Mouse (Mus musculus): Measurements from ENCODE around the gene Wdr73.

DNA sequence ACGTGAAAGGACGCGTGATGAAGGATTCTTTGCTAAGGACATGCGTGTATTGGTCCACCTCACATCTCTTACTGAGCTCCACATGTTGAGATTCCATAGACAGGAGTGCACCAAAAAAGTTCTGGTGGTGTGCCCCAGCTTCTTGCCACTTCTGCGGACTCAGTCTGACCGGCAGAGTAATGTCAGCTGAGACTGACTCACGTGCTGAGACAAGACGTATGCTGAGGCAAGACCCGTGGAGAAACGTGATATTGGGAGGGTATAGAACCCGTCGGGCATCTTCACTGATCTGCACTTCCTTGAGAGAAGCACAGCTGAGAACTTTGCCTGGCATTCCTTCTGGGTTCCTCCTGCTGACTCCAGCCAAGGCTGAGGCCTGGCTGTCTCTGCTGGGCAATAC is 56.4 kb downstream of the Wdr73 start:
- TF ChIP-seq EP300 (optimal IDR thresholded peaks at IDR 0.05) (no peak), CTCF (IDR thresholded peaks at IDR 0.05; ENCODE audit: low read depth) (no peak)

Measured in stomach, postnatal 0 days (tissue).